Mouse (Mus musculus) B cell, adult 67 days (primary cell): Measurements from ENCODE around the gene Nnat. TPM values are rescaled to one million over a fixed set of nuclear protein-coding genes. Genes with fewer than 3 reads are reported as not detected.

Source experiments
- total RNA-seq, 2 experiments: library from RNA; stranded (reverse); gene quantifications; 4 replicates each; pipeline ENCODE4 v1.2.4; 2023

Nnat gene
- not detected for total RNA-seq

GRCm38 (mm10) chr2:157559858-157560257 lies at the start of gene Nnat:
Gene Nnat (plus strand): TSS chr2:157560078.

GRCm38 (mm10) chr2:157571224-157571832 lies 11.4 kb downstream of the Nnat start, which contains the start of gene Blcap:
Gene Blcap (minus strand): TSS chr2:157571274.

Other genes with a start within 250 kb of the Nnat start
- not detected for gene Ghrh, start 212.6 kb upstream of the Nnat start, total RNA-seq
- gene Manbal, start 192.5 kb upstream of the Nnat start, total RNA-seq, result 10 to 100 TPM; 16.6 to 25.5 TPM
- gene Src, start 141.6 kb upstream of the Nnat start, total RNA-seq, result 1 to 10 TPM; 1.8 to 2.6 TPM
- 10 to 100 TPM; 33.6 to 48.7 TPM for gene Blcap, start 11.2 kb downstream of the Nnat start, total RNA-seq
- 10 to 100 TPM; 33.8 to 37.9 TPM for gene Ctnnbl1, start 177.3 kb downstream of the Nnat start, total RNA-seq